Mouse (Mus musculus) spleen, adult 2 months (tissue): ENCODE measurements at regions not wholly inside any gene's neighbourhood (a gene's known extent, or its start where the extent isn't known, plus 50 kb on each side); places are given as distances from the start of the nearest gene placed in this dataset.

Source experiments
- DNase-seq, 2 experiments: peaks; one replicate each; pipeline versions ENCODE4 v3.0.0 to v3.0.0-alpha.2; 2012 to 2021; ENCODE audit warnings: low spot score in 2 of 2, low read depth in 1 of 2
- H3K27ac ChIP-seq: fragments of 200-500 bp; 2 replicates; pipeline ENCODE4 v1.5.1; 2012; ENCODE audit warnings: low read length, inconsistent platforms; ENCODE audit not compliant: insufficient read depth
- H3K27me3 ChIP-seq: fragments of 200-500 bp; 2 replicates; pipeline ENCODE4 v1.6.1; 2012; ENCODE audit warnings: mild to moderate bottlenecking, moderate library complexity, low read length, inconsistent platforms; ENCODE audit not compliant: control insufficient read depth, insufficient read depth
- H3K36me3 ChIP-seq: fragments of 200-500 bp; 2 replicates; pipeline ENCODE4 v1.6.1; 2012; ENCODE audit warnings: mild to moderate bottlenecking, low read length, inconsistent platforms; ENCODE audit not compliant: control insufficient read depth, insufficient read depth
- H3K4me1 ChIP-seq: fragments of 200-500 bp; 2 replicates; pipeline ENCODE4 v1.6.1; 2011; ENCODE audit warnings: inconsistent platforms; ENCODE audit not compliant: control insufficient read depth, insufficient read depth, insufficient read length
- H3K4me3 ChIP-seq: fragments of 200-500 bp; 2 replicates; pipeline ENCODE4 v1.5.1; 2011; ENCODE audit warnings: mild to moderate bottlenecking, inconsistent platforms; ENCODE audit not compliant: insufficient read depth, insufficient read length; ENCODE audit errors: extremely low read depth
- CTCF ChIP-seq: fragments of 200-500 bp; IDR thresholded peaks from 2 replicates; pipeline ENCODE4 v1.5.1; 2011; ENCODE audit warnings: mild to moderate bottlenecking, inconsistent platforms; ENCODE audit not compliant: insufficient read depth, insufficient read length, insufficient replicate concordance; ENCODE audit errors: extremely low read depth
- POLR2A ChIP-seq: fragments of 200-500 bp; IDR thresholded peaks from 2 replicates; pipeline ENCODE4 v1.6.1; 2011; ENCODE audit warnings: low read depth, low read length, inconsistent platforms
- WGBS: fragments of 180-500 bp; shearing (Covaris S2); methylation state at CpG from one replicate; pipeline ENCODE4 v1.1.7; 2018; 5-methylcytosine and 5-hydroxymethylcytosine counted together

DNA sequence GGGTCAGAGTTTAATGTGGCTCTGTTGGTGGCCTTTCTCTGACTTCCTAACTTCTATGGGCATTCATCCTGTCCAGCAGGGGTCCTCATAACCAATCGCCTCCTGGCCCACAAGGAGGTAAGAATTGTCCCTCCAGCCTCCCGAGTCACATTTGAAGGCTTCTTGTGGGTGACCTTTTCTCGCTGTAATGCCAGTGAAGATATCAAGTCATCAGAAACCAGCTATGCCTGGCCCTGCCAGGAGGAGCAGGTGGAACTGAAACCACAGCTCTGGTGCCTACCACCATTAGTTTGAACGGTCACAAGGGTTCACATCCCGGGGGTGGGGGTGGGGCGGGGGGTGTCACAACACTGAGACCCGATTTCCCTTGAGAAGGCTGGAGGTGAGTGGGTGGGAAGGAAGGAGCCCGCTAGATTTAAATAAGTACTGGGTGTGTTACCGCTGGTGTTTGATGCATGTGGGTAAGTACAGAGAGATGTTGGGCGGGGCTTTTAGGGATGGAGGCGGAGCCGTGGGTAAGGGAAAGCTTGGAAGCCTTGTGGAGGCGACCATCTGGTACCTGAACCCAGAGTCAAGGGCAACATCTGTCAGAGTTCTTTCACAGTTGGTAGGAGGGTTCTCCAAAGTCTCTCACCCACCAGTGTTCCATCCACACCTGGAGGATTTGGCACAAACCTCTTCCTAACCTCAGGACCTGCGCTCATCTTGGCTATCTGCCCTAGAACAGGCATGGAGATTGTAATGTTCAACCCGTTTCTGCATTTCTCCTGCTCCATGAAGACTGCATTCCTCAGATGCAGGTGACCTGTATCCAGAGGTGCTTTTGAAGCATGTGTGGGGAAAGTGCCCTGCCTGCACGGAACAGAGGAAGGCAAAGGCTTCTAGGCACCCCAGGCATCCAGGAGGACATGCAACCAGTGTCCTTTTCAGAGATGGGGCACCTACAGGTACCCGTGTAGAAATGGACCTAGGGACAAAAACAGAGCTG, 128.2 kb downstream of the Cd24a start:
- DNase-seq: peak; percentile 35 to 42
- Histone ChIP-seq H3K4me3 (no peak overlapping the region), H3K4me1 (peaks cover 36% of the 10 kb centered on the region; the same call in 1 of the 2 replicates), H3K27ac (peak overlapping the region; percentile 48), H3K36me3 (no peaks in the 10 kb centered on the region), H3K27me3 (no peaks in the 10 kb centered on the region)
- 0 out of 2 replicates have a peak, but pooled peaks have one; percentile 3 for TF ChIP-seq CTCF
- no peak for TF ChIP-seq POLR2A
- 29% methylated on average over 17 of the region's 17 CpGs for WGBS

DNA sequence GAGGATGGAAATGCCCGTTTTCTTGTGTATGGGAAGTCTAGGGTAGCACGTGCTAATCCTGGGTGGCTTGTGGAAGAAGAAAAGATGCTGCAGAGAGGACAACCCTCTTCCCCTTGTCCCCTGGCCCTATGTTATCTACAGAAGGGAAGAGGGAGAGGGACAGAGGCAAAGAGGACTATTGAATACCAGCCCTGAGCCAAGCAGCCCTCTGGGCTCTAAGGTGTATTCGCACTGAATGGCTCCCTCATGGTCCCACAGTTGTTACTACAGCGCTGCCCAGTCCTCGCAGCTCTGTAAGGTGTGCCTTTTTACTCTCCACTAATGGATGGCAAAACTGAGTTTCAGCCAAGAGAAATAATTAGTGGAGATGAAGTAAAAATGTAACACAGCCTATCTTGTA, 128.9 kb downstream of the Cd24a start:
- no peak for TF ChIP-seq POLR2A
- TF ChIP-seq CTCF: no peak

DNA sequence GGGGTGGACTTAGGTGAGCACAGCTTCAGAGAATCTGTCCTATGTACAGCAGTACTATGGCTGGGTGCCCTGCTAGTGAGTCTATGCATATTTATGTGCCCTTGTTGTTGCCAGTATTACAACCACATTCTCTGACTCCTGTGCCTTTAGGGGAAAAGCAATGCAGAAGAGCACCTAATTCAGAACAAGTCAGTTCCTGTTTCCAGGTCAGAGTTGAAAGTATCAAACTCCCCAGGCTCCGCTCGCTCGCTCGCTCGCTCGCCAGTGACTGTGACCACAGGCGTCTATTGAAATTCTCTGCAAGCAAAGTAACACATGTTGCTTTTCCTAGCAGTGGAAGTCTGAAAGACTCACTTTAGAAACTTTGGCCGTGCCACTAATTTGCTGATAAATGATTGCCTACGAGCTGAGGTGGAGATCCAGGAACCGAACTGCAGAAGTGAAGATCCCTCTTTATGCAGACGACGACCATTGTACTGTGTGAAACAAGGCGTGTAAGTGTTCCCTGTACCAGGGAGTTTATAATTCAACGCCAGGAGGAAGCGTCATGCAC, 129.8 kb downstream of the Cd24a start:
- peak overlapping the region; percentile 62 for H3K27ac ChIP-seq
- WGBS: 41% methylated on average over 15 of the region's 15 CpGs

More for the DNA sequence above, 128.9 kb downstream of the Cd24a start:
- H3K4me1 ChIP-seq: peaks cover 36% of the 10 kb centered on the region; the same call in 1 of the 2 replicates
- H3K4me3 ChIP-seq: no peak overlapping the region
- DNase-seq: no peak
- no peaks in the 10 kb centered on the region for H3K36me3 ChIP-seq
- peak overlapping the region; percentile 48 for H3K27ac ChIP-seq
- no peaks in the 10 kb centered on the region for H3K27me3 ChIP-seq
- 91% methylated on average over 5 of the region's 5 CpGs for WGBS

DNA sequence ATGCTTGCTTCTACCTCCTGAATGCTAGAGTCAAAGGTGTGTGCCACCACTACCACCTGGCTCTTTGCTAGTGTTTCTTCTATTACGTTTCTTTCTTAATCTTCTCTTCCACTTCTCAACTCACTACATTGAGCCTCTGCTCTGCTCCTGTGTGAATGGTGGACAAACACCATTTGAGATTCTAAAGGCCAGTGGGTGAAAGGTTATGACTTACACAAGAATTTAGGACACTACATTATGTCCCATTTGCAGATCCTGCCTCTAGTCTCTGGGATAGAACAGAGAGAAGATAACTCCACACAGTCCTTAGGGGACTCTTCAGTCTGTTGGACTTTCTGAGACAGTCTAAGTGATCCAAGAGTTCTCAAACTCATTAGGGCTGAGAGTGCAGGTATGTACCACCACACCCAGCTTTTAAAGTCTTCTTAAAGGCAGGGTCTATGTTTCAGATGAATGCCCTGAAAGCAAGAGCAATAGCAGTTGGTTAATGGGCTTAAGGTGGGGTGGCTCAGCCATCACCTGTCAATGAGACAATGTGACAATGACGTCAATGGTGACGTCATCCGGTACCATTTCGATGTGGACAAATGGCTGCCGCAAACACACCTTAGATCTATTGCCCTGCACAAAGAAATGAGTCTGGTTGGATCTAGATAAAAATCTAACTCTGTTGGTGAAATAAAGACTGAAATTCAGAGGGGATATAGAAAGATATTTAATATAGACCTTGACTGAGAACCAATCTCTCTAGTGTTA, 131.4 kb downstream of the Cd24a start:
- Histone ChIP-seq H3K27ac (no peak overlapping the region), H3K27me3 (no peaks in the 10 kb centered on the region), H3K36me3 (no peaks in the 10 kb centered on the region), H3K4me3 (no peak overlapping the region), H3K4me1 (peaks cover 25% of the 10 kb centered on the region; the same call in 1 of the 2 replicates)
- no peak for DNase-seq
- no peak for TF ChIP-seq POLR2A
- TF ChIP-seq CTCF: no peak
- WGBS: 95% methylated on average over 6 of the region's 6 CpGs

More for the DNA sequence above, 129.8 kb downstream of the Cd24a start:
- TF ChIP-seq CTCF: no peak
- no peak for TF ChIP-seq POLR2A
- H3K27me3 ChIP-seq: no peaks in the 10 kb centered on the region
- no peak overlapping the region for H3K4me3 ChIP-seq
- H3K36me3 ChIP-seq: no peaks in the 10 kb centered on the region
- peak in 1 of 2 experiments; percentile 33 for DNase-seq
- H3K4me1 ChIP-seq: peaks cover 29% of the 10 kb centered on the region; the same call in 1 of the 2 replicates

DNA sequence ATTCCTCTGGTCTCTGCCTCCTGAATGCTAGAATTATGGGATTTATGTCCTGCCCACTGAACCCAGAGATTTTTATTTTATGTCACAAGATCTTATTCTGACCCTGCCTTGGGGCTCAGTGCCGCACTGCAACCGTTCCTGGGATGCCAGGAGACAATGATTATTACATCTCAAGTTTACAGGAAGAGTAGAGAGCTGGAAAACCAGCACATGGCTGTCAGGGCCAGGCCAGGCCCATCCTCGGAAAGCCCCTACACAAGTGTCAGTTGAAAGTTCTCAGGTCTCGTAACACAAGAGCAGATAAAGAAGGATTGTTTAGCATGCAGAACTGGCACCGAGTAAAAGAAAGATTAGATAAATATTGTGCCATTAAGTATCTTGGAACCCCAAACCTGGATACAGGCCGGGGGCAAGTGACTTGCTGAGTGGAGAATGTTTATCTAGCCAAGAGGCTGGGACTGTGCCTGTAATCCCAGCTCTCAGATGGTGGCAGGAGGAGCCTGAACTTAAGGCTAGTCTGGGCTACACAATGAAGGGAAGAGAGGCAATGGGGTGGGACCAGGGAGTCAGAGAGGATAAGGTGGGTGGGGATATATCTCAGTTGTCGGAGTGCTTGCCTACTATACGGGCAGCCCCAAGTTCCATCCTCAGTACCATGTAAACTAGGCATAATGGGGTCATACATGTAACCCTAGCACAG, 132.3 kb downstream of the Cd24a start:
- DNase-seq: no peak
- WGBS: 76% methylated on average over 8 of the region's 8 CpGs

DNA sequence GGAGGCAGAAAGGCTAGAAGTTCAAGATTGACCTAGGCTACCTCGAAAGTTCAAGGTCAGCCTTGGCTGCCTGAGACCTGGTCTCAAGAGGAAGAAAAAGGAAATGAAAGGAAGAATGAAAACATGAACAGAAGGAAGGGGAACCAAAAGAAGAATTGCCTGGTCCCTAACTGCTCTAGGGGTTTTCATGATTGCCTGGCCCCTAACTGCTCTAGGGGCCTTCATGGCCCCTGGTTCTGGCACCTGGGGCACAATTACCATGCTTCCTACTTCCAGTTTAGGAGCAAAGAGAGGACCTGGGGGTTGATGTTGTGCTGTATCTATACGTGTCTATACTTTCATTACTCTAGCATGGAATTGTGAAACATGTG, 132.8 kb downstream of the Cd24a start:
- WGBS: 49% methylated on average over 2 of the region's 2 CpGs

More for the DNA sequence above, 132.3 kb downstream of the Cd24a start:
- Histone ChIP-seq H3K36me3 (no peaks in the 10 kb centered on the region), H3K27me3 (no peaks in the 10 kb centered on the region), H3K4me1 (peaks cover 25% of the 10 kb centered on the region; the same call in 1 of the 2 replicates), H3K27ac (no peak overlapping the region), H3K4me3 (no peak overlapping the region)
- no peak for TF ChIP-seq POLR2A
- no peak for TF ChIP-seq CTCF

More for the DNA sequence above, 132.8 kb downstream of the Cd24a start:
- no peak overlapping the region for H3K27ac ChIP-seq
- no peaks in the 10 kb centered on the region for H3K27me3 ChIP-seq
- no peaks in the 10 kb centered on the region for H3K36me3 ChIP-seq
- no peak overlapping the region for H3K4me3 ChIP-seq
- peaks cover 22% of the 10 kb centered on the region; the same call in 1 of the 2 replicates for H3K4me1 ChIP-seq
- DNase-seq: no peak
- TF ChIP-seq POLR2A (no peak), CTCF (no peak)
